Comparison of ENCODE assay signal across 12 mouse cellular contexts in genomic region chr6:90717711-90718110, GRCm38 (mm10).
A peak's percentile ranks its signal among the peaks of the same experiment; 100 is the strongest.
DNase-seq lines count a peak whose midpoint lies in the region; ATAC-seq and TF ChIP-seq lines count a peak whose summit lies in the region.
"Had no signal": no experiment of that assay in that cellular context is flagged by ENCODE, and none has a peak within 500 bp of the region (broad histone marks: within the 10 kb centered on the region; RNA-seq: fewer than 3 reads in every experiment).

No protein-coding gene starts in this region.

- no peaks in the 10 kb centered on the region for H3K27me3 ChIP-seq in heart, embryonic 13.5 days (replicated peaks)
- no peaks in the 10 kb centered on the region for H3K27me3 ChIP-seq in midbrain, postnatal 0 days (ENCODE audit: insufficient read depth, low read length)
- H3K27me3 ChIP-seq: liver, embryonic 15.5 days had no signal

- WGBS in heart, embryonic 13.5 days = 0% methylated on average over 1 of the region's 1 CpGs
- 55% methylated on average over 1 of the region's 1 CpGs for WGBS in midbrain, postnatal 0 days

- no peak for TF ChIP-seq CTCF in midbrain, postnatal 0 days (IDR thresholded peaks at IDR 0.05)

- H3K4me1 ChIP-seq in heart, embryonic 13.5 days = peaks cover 79% of the 10 kb centered on the region
- peaks cover 21% of the 10 kb centered on the region for H3K4me1 ChIP-seq in midbrain, postnatal 0 days (ENCODE audit: insufficient read depth, low read length)

- no peaks in the 10 kb centered on the region for H3K36me3 ChIP-seq in heart, embryonic 13.5 days
- H3K36me3 ChIP-seq in midbrain, postnatal 0 days (ENCODE audit: insufficient read depth, low read length) = no peaks in the 10 kb centered on the region
- H3K36me3 ChIP-seq: liver, embryonic 15.5 days had no signal

- no peaks in the 10 kb centered on the region for H3K9me3 ChIP-seq in heart, embryonic 13.5 days
- no peaks in the 10 kb centered on the region for H3K9me3 ChIP-seq in midbrain, postnatal 0 days (ENCODE audit: low read length)
- H3K9me3 ChIP-seq: liver, embryonic 15.5 days had no signal

- H3K4me3 ChIP-seq in heart, embryonic 13.5 days = no peak overlapping the region
- no peak overlapping the region for H3K4me3 ChIP-seq in midbrain, postnatal 0 days (ENCODE audit: low read depth, low read length)
- H3K4me3 ChIP-seq: liver, embryonic 15.5 days had no signal

- no peak for ATAC-seq in heart, embryonic 13.5 days (ENCODE audit: extremely low read depth, insufficient number of reproducible peaks, low FRiP score, low TSS enrichment)
- ATAC-seq in midbrain, postnatal 0 days (ENCODE audit: low FRiP score) = no peak
- ATAC-seq: CD4-positive, CD25-positive, alpha-beta regulatory T cell, adult 4 months had no signal

- DNase-seq in gastrocnemius, adult 18-20 months (ENCODE audit: low spot score) = peak; percentile 65
- no peak for DNase-seq in gastrocnemius, postnatal 25 days
- peak; percentile 73 for DNase-seq in adipocyte (ENCODE audit: low spot score)
- peak; percentile 82 to 88 for DNase-seq in kidney, postnatal 36 days
- DNase-seq in midbrain, postnatal 0 days (ENCODE audit: low spot score) = no peak
- DNase-seq in spleen, adult 18-20 months = no peak
- no peak for DNase-seq in spleen, adult 12 weeks (ENCODE audit: low spot score)
- DNase-seq: cerebellum, adult 9-11 months; thymus, adult 2 months had no signal

- H3K27ac ChIP-seq in heart, embryonic 13.5 days (replicated peaks) = peak overlapping the region; percentile 85
- no peak overlapping the region for H3K27ac ChIP-seq in midbrain, postnatal 0 days (ENCODE audit: low read depth, low read length)
- H3K27ac ChIP-seq: liver, embryonic 15.5 days had no signal

- no peak overlapping the region for H3K9ac ChIP-seq in heart, embryonic 13.5 days
- no peak overlapping the region for H3K9ac ChIP-seq in midbrain, postnatal 0 days (replicated peaks; ENCODE audit: low read length, poor library complexity, severe bottlenecking)
- H3K9ac ChIP-seq: liver, embryonic 15.5 days had no signal

- H3K4me2 ChIP-seq in heart, embryonic 13.5 days = no peak overlapping the region
- no peak overlapping the region for H3K4me2 ChIP-seq in midbrain, postnatal 0 days (ENCODE audit: low read depth, low read length, poor library complexity, severe bottlenecking)
- H3K4me2 ChIP-seq: liver, embryonic 15.5 days had no signal

Comparison
In these comparisons a context has a peak if more than half of its experiments do, and no peak if none do; other contexts are left out.
1. DNase-seq: peak in gastrocnemius, adult 18-20 months (single experiment), adipocyte (single experiment) and kidney, postnatal 36 days (2 of 2); none in gastrocnemius, postnatal 25 days (single experiment), midbrain, postnatal 0 days (single experiment), spleen, adult 18-20 months (0 of 2) and spleen, adult 12 weeks (single experiment).